Mouse (Mus musculus) gastrocnemius, postnatal 25 days (tissue): ENCODE results near the gene Cnpy2. TPM values are rescaled to one million over a fixed set of nuclear protein-coding genes. Genes with fewer than 3 reads are reported as not detected.
"Not testable (repeated sequence)": the region's sequence is repeated elsewhere in the genome, so short reads cannot be mapped to it uniquely, and the experiment has no call there.

Source experiments
- DNase-seq: peaks from one replicate; pipeline ENCODE4 v3.0.0; 2022
- long read RNA-seq, 2 experiments: library from polyadenylated mRNA; stranded (forward); transcript quantifications; one replicate each; pipeline ENCODE4 v2.0.0; 2021
- total RNA-seq, 2 experiments: library from RNA; stranded (reverse); gene quantifications; 1 replicate in 1 of 2; 2 replicates in 1 of 2; pipeline ENCODE4 v1.2.3; 2021

The Cnpy2 gene
- 10 to 100 TPM; 45.5 to 47.9 TPM for total RNA-seq
- long read RNA-seq, experiment 1, transcript Cnpy2-202 (6 exons, 1,383 nt), result major isoform, 43 of 46 reads
- long read RNA-seq, experiment 1, partial matches to known transcripts, result 0 of 46 reads
- long read RNA-seq, experiment 1, other reads (novel, unspliced or antisense), result 3 of 46 reads
- long read RNA-seq, experiment 2, transcript Cnpy2-202 (6 exons, 1,383 nt), result major isoform, 33 of 35 reads
- long read RNA-seq, experiment 2, partial matches to known transcripts, result 0 of 35 reads
- long read RNA-seq, experiment 2, other reads (novel, unspliced or antisense), result 1 of 35 reads

DNA sequence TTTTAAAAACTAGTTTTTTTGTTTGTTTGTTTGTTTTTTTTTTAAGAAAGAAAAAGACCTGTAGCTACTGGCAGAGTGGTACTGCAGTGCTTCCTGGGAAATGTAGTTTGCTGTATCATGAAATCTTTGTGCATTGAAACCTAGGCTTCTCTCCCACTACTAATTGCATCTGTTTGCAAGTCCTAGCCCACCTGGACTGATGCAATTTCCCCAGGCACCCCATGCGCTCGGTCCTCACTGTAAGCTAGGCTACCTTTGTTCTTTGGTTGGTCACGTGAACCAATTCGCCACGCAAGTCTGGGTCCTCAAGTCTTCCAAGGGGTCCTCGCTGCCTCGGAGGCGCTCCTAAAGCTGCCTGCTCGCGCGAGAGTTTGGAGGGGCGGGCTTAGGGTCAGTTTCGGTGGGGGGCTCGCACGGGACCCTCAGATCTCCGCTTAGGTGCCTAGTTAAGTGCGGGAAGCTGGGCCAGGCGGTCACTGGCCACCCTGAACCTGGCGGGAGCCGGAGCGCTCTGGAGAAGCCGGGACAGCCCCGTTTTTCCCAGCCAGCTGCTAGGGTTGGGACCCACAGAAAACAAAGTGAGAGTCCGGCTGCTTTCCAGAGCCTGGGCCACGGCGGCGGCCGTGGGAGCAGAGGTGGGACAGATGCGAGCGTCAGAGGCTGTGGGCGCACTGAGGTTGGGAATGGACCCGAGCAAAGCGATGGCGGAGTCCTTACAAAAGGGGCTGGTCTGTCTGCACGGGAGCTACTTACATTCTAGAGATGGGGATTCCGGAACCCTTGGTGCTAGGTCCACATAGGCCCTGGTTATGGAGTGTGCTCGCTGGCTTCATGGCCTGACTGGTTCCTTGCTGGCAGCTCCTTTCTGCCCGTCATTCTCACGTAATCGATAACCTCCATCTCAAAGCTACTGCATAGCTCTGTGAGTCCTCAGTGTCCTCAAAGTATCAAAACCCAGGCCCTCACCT lies at the start of gene Cnpy2:
TSS of gene Cnpy2 (plus strand) at position 319 of the 968 bp plus-strand sequence.
- peak; percentile 79 for DNase-seq

DNA sequence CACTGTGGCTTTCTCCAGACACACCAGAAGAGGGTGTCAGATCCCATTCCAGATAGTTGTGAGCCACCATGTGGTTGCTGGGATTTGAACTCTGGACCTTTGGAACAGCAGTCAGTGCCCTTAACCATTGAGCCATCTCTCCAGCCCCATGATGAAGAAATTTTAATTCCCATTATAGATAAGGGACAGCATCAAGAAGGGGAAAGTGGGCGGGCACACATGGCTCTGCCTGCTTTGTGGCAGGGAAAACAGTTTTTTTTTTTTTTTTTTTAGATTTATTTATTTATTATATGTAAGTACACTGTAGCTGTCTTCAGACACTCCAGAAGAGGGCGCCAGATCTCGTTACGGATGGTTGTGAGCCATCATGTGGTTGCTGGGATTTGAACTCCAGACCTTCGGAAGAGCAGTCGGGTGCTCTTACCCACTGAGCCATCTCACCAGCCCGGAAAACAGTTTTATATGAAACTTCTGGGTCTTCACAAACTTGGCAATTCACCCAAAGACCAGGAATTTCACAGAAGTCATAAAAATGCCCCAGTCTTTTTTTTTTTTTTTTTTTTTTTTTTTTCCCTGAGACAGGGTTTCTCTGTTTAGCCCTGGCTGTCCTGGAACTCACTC lies 49.3 kb upstream of the Cnpy2 start:
- DNase-seq, result not testable (repeated sequence)

DNA sequence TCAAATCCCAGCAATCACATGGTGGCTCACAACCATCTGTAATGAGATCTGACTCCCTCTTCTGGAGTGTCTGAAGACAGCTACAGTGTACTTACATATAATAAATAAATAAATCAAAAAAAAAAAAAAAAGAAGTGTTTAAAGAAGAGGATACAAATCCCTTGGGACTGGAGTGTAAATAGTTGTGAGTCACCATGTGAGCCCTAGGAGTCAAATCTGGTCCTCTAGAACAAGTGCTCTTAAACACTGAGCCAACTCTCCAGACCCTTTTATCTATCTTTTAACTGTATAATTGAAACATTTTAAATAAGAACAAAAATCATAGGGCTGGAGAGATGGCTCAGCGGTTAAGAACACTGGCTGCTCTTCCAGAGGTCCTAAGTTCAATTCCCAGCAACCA lies 46.9 kb upstream of the Cnpy2 start:
- not testable (repeated sequence) for DNase-seq

DNA sequence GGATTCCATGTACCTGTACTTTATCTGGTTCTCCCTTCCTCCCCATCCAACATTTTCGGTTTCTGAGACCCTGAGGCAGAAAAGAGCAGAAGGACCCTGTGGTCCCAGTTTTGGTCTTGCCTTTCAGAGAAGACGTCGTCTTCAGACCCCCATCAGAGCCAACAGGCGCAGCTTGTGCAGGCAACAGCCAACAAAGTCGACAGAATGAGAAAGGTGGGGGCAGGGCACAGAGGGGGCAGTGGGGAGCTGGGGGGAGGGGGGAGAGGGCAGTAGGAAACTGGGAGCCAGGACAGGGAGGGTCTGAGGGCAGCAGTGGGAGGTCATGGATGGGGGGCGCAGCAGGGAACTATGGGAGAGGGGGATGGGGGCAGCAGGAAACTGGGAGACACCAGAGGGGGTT lies 44.1 kb upstream of the Cnpy2 start:
- DNase-seq, result no peak

DNA sequence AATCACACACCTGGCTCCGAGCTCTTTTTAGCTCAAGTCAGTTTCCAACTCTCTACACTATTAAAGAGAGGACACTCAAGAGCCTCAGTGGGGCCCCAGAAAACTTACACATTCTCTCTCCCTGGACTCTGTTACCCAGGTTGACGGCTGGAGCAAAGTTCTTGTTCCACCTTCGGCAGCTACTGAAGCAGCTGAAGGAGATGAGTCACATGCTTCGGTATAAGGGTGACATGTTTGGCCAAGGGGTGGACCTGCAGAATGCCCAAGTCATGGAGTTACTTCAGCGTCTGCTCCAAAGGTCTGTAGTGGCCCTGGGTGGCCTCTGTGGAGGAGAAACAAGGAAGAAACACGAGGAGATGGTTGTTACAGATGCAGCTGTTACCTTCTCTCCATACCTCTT lies 41.3 kb upstream of the Cnpy2 start:
- DNase-seq, result no peak

DNA sequence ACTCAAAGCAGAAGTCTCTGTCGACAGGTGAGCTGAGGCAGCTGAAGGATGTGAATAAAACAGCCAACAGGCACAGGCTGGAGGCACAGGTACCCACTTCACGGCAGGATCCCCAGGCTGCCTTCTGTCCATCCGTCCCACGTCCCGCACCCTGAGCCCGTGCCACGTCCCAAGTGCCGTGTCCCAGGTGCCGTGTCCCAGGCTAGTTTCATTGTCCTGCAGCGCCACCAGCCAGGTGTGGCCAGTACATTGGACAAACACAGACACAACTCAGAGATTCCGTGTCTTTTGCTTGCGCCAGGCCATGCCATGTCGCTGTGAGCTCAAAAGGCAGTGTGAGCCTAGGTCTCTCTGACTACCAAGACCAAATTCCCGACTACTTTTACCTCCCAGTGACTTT lies 40.6 kb upstream of the Cnpy2 start:
- DNase-seq, result no peak

DNA sequence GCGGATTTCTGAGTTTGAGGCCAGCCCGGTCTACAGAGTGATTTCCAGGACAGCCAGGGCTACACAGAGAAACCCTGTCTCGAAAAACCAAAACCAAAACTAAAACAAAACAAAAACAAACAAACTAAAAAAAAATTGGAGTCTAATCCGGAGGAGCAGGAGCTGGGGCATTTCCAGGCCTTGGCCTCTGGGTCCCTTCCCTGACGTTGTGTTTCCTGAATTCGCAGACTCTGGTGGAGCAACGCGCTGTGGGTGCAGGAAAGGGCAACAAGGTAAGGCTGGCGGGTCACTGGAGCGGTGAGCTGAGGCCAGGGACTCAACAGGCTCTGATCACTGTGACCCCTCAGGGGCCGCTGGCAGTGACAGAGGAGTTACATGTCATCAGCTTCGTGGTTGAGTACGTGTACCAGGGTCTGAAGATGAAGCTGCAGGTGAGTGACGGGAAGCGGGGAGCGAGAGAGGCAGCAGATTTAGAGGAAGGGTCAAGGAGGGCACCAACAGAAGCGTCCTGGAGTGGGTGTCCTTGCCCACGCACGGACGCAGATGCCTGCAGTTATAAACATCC lies 39.3 kb upstream of the Cnpy2 start:
- DNase-seq, result no peak

DNA sequence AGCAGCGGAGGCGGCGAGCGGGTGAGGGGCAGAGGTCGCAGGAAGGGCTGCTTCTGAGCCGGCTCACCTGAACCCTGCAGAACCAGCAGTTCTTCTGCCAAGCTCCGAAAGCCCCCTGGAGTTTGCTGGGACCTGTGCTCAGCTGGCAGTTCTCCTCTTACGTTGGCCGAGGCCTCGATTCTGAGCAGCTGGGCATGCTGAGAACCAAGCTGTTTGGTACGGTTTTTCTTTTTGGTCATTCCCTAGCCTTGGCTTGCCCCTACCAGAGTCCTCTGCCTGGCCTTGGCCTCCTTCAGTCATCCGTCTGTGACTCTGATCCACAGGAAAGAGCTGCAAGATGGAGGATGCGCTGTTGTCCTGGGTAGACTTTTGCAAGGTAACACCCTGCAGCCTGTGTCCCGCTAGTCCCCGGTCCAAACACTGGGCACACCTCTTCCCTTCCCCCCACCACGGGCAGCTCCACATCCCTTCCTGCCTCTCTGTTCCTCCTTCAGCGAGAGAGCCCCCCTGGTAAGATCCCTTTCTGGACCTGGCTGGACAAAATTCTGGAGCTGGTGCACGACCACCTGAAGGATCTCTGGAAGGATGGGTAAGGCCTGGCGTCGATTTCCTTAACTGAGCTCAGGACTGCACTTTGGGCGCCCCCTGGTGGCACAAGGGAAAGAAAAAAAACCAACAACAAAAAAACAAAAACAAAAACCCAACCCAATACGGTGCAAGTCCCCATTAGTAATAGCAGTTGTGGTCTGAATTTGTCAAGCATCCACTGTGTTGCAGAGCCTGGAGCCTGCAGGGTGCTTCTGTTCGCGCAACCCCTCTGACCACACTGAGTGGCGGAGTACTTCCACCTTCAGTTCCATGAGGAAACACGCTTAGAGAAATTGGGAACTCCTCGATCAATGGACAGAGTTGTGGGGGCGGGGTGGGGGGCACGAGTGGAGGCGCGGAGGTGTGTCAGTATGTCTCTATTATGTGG lies 38.4 kb upstream of the Cnpy2 start:
- no peak for DNase-seq

DNA sequence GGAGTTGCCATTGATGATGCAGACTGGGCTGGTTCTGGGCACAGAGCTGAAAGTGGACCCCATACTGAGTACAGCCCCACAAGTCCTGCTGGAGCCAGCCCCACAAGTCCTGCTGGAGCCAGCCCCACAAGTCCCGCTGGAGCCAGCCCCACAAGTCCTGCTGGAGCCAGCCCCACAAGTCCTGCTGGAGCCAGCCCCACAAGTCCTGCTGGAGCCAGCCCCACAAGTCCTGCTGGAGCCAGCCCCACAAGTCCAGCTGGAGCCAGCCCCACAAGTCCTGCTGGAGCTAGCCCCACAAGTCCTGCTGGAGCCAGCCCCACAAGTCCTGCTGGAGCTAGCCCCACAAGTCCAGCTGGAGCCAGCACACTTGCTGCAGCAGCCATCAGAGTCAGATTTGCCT lies 31.7 kb upstream of the Cnpy2 start:
- DNase-seq, result peak; percentile 63

DNA sequence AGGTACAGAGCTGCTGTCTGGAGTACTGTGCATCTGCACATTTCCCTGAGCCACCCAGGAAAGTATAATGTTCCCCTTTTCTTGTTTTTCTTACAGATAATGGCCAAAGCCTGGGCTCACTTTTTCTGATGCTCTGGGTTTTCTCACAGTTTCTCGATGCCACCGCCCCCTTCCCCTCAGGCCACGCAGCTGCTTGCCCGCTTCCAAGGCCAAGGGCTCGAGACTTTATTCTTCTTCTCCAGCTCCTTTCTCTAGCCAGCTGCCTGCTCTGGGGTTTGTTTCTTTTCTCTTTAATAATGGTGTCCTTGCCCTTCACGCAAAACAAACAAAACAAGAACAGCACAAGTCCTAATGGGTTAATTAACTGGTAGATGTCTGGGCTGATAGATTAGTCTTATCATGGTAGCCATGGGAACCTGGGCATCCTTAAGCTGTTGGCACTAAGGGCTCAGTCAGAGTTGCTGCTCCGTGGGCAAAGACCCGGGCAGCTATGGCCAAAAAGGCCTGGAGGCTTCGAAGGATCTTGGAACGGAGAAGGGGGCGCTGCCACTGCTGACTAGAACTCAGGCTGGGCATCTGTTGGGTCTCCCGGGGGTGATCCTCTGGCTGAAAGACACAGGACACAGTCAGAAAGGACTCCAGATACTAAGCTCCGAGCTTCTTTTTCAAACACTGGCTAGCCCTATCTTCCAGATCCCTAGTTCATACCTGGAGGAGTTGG lies 25.7 kb upstream of the Cnpy2 start:
- no peak for DNase-seq

DNA sequence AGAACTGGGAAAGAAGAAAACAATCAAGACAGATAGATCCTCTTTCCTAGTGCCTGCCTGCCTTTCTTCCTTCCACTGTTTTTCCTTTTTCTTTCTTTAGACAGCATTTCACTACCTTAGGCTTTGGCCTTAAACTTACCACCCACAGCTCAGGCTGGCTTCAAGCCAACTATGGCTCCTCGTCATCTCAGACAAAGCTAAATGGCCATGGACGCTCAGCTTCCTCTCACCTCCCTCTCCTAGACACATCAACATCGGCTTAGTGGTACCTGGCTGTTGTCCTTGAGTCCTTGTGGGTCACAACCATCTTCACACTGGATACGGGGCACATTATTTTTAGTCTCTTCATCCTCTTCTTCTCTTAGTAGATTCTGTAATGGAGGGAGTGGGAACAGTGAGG lies 25.0 kb upstream of the Cnpy2 start:
- DNase-seq, result no peak

DNA sequence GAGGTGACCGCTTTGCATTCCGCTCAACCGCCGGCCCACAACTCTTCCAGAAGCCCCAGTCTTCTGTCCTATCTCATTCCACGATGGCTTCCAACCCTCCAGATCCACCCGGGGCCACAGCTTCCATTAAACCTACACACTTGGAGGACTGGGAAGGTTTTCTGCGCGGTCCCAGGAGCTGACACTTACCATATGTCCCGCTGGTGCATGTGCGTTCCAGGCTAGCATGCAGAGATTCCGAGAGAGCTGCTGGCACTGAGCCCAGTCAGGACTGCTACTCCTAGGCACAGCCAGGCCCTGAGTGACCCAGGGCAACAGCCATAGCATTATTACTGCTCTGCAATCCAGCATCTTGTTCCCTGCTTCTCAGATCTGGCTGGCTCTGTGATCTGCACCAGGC lies 24.6 kb upstream of the Cnpy2 start:
- DNase-seq, result no peak

DNA sequence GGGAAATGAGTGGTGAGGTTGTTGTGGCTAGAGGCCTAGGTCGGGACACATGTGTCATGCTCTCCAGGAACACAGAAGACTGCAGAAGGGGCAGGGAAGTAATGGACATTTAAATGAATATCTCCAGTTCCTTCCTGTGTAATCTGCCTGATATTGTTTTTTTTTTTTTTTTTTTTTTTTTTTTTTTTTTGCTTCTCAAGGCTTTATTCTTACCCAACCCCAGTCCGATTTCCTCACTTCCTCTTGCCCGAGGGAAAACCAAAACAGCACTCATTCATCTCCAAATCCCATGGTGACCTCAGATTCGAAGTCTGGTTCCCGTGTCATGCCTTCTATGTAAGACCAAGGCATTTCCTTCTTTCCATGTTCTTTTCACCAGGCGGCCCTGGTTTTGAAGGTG lies 24.0 kb upstream of the Cnpy2 start:
- no peak for DNase-seq

DNA sequence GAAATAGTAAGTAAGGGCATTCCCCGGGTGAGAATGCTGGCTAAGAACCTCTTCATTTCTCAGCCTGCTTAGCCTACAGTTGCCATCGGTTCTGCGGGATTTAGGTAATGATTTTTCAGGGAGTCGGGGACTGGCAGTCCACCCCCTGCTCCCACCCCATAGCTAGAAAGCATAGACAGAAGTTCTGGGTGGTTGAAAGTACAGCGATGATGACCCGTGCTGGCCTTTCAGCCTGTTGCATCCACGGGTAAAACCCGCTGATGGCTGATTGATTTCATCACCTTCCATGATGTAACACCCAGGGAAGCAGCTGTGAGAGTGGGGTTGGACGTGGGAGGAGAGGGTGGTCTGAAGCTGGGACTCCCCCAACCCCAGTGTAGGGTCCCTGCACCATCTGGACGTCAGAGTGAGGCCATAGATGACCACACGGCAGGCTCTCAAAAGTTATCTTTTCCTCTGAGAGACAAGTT lies 23.5 kb upstream of the Cnpy2 start, which contains the start of gene Il23a:
TSS of gene Il23a (minus strand) at position 51 of the 470 bp plus-strand sequence.
- DNase-seq, result no peak

DNA sequence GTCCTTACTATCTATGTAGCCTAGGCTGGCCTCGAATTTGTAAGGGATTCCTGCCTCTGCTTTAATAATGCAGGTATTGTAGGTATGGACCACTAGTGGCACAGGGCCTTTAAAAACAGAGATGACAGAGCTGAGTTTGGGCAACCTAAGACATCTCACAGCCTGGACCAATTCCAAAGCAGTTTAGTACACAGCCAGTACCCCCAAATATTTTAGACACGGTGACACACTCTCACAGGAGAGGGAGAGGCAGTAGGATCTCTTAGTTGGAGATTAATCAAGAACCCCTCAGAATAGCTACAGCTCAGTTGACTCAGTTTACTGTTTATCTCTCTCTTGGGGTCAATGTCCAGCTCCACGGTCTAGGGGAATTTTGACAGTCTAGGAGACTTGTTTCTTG lies 19.9 kb upstream of the Cnpy2 start:
- no peak for DNase-seq

DNA sequence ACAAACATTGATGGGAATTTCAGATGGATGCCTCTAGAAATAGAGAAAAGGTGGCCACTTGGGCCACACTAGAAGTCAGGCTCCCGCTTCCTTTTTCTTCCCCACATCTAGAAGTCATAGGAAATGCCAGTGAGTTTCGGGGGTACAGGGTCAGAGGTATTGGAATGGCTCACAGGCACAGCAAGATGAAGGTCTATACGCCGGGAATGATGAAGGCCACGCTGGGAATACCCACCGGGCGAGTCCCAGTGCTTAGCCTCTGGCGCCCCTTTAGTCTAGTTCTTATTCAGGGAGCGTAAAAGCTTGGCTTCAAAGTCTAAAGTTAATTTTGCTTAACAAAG lies 19.5 kb upstream of the Cnpy2 start:
- no peak for DNase-seq

DNA sequence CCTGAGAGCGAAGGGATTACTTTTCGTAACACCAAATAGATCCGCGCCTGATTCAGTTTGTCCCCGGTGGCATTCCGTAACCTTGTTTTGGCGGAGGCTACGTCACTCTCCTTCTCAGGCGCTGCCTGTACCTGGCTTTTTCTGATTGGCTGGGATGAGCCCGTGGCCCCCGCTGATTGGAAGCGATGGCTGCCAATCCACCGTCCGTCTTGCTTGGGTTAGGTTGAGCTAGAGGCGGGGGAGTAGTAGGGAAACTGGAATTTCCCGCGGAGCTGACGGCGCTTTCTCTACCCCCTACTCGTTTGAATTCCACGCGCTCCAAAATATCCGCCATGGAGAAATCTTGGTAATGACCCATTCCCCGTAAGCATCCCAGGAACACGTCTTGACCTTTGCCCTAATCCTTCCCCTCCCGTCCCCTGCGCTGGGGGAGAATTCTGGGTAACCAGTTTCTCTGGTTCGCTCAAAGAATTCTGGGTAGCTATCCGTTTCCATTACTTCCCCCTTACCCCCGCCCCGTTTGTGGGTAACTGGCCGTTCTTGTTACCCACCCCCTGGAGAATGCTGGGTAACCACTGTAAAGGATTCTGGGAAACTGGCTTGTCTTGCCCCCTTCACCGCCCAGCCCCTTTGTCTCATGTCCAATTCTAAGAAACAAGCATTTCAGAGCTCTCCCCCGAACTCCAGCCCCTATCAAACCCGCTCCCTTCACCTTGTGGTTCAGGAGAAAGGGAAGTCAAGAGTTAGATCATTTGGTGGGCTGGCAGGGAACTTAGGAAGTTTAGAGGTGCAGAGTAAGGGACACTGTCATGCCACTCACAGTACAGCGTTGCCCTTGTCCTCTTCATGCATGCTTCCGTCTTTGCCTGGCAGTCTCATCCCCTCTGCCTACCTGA lies 18.9 kb upstream of the Cnpy2 start, which contains the start of gene Pan2:
TSS of gene Pan2 (plus strand) at position 210 of the 896 bp plus-strand sequence.
- DNase-seq, result peak; percentile 100

DNA sequence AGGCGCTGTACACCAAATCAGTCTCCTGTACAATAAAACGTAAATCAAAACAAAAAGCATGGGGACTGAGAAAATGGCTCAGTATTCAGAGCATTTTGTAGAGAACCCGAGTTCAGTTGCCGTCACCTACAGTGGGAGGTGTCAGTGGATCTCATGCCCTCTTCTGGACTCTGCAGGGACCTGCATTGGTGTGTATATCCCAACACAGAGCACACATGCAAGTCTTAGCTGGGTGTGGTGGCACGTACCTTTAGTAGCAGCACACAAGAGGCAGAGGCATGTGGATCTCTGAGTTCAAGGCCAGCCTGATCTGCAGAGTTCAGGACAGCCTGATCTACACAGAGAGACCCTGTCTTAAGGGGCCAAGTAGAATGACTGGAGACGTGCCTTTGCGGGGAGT lies 12.6 kb upstream of the Cnpy2 start:
- DNase-seq, result no peak

DNA sequence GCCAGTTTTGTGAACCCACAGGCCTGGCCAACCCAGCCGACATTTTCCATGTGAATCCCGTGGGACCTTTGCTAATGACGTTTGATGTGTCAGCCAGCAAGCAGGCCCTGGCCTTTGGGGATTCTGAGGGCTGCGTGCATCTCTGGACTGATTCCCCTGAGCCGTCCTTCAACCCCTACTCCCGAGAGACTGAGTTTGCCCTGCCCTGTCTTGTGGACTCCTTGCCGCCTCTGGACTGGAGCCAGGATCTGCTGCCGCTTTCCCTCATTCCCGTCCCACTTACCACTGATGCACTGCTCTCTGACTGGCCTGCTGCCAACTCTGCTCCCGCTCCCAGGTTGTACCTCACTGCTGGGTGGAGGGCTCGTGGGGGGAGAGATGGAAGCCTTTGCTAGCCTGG lies 12.1 kb upstream of the Cnpy2 start:
- no peak for DNase-seq
